Mouse (Mus musculus) cortical plate, adult 2 months (tissue): ENCODE data around the gene Lamtor4. TPM values are rescaled to one million over a fixed set of nuclear protein-coding genes. Genes with fewer than 3 reads are reported as not detected.

Source experiments
- H3K27ac ChIP-seq: fragments of 200-500 bp; 2 replicates; pipeline ENCODE4 v1.5.1; 2012; ENCODE audit warnings: low read length, control low read depth, inconsistent platforms; ENCODE audit not compliant: insufficient read depth
- H3K4me1 ChIP-seq: fragments of 200-500 bp; 2 replicates; pipeline ENCODE4 v1.6.1; 2011; ENCODE audit warnings: low read length; ENCODE audit not compliant: control insufficient read depth, insufficient read depth
- H3K4me3 ChIP-seq: fragments of 200-500 bp; 2 replicates; pipeline ENCODE4 v1.5.1; 2011; ENCODE audit warnings: mild to moderate bottlenecking, low read length, control low read depth; ENCODE audit not compliant: insufficient read depth
- CTCF ChIP-seq: fragments of 200-500 bp; IDR thresholded peaks from 2 replicates; pipeline ENCODE4 v1.5.1; 2011; ENCODE audit warnings: mild to moderate bottlenecking, control low read depth, low read length; ENCODE audit not compliant: insufficient read depth; ENCODE audit errors: extremely low read depth
- POLR2A ChIP-seq: fragments of 200-500 bp; IDR thresholded peaks from 2 replicates; pipeline ENCODE4 v1.6.1; 2011; ENCODE audit warnings: mild to moderate bottlenecking, low read length, control low read depth; ENCODE audit not compliant: insufficient read depth; ENCODE audit errors: extremely low read depth
- polyA plus RNA-seq: library from polyadenylated mRNA; depleted of rRNA; stranded (reverse); fragments of >200 nt; gene quantifications from 2 replicates; pipeline ENCODE4 v1.2.3, GENCODE M21; 2012; rRNA removed

The Lamtor4 gene
- polyA plus RNA-seq, 1 experiment = 163 TPM

DNA sequence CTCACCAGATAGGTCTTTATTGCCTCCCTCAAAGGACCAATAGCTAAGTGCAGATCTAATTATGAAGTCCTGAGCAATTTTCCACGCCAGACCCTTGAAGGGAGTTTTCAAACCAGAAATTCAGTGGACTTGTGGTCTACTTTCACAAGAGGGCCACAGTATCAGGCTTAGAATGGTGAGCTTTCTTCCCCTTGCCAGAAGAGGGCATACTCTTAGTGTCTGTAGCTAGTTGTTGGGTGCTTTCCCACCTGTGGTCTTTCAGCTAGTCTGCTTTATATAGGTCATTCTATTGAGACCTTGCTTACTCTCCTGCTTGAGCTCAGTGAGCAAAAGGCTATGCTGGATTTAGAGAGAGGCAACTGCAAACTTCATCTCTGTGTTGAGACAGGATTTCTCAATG lies 28.3 kb downstream of the Lamtor4 start:
- TF ChIP-seq POLR2A (no peak), CTCF (no peak)
- Histone ChIP-seq H3K4me1 (no peaks in the 10 kb centered on the region), H3K4me3 (no peak overlapping the region), H3K27ac (no peak overlapping the region)

DNA sequence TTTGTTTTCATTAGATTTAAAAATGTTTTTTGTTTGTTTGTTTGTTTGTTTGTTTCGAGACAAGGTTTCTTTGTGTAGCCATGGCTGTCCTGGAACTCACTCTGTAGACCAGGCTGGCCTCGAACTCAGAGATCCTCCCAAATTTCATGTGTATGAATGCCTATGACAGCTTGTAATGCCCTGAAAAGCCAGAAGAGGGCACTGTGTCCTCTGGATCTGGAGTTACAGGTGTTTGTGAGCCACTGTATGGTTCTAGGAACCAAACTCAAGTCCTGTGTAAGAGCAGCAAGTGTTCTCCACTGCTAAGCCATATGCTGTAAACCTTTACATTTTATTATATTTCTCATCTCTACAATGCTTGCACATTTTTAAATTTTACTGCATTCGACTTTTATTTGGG lies 32.6 kb downstream of the Lamtor4 start:
- Histone ChIP-seq H3K4me3 (no peak overlapping the region), H3K4me1 (no peaks in the 10 kb centered on the region), H3K27ac (no peak overlapping the region)
- TF ChIP-seq POLR2A = no peak
- TF ChIP-seq CTCF = no peak

DNA sequence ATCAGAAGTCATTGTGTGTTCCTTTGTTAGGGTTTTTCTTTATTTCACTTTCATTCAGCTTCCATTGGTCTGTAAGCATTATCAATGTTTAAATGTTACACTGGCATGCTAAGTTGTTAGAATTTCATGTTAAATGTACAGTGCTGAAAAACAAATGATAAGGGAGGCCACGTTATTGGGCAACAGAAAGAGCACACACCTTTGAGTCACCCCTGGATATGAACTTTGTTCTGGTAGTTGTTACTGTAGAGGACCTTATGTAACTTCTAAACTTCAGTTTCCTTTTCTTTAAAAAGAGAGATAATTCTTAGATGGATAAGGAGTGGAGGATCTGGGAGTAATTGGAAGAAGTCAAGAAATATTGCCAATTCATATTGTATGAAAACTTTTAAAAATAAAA lies 36.4 kb downstream of the Lamtor4 start:
- H3K27ac ChIP-seq = no peak overlapping the region
- H3K4me1 ChIP-seq = no peaks in the 10 kb centered on the region
- TF ChIP-seq POLR2A = no peak
- TF ChIP-seq CTCF = no peak
- H3K4me3 ChIP-seq = no peak overlapping the region

DNA sequence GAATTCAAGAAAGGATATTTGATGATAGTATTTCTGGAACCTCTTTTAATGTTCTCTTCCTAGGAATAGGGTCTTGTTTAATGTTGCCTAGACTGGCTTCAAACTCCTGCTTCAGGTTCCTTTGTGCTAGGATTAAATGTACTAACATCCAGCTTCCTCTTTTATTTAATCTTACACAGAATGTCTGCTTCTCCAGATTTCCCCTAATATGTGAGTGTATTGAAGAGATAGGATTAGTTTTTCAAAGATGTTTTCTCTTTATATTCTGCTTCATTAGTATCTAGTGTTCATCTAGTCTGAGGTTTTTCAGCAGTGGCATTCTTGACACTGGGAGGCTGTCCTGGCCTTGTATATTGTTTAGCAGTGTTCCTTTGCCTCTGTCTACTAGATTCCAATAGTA lies 38.9 kb downstream of the Lamtor4 start:
- H3K4me3 ChIP-seq = no peak overlapping the region
- TF ChIP-seq POLR2A (no peak), CTCF (no peak)
- no peak overlapping the region for H3K27ac ChIP-seq
- H3K4me1 ChIP-seq = no peaks in the 10 kb centered on the region

DNA sequence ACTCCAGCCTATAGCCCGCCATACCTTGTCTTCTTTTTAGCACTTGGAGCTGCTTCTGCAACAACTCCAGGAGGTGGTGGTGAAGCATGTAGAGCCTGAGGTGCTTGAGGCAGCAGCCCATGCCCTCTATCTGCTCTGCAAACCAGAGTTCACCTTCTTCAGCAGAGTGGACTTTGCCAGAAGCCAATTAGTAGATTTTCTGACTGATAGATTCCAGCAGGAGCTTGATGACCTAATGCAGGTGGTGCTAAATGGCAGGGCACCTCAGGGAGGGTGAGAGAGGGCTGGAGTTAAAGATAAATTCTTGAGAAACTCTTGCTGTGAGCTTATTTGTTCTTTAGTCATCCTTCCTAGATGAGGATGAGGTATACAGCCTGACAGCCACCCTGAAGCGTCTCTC lies 44.3 kb downstream of the Lamtor4 start:
- TF ChIP-seq CTCF (no peak), POLR2A (no peak)
- no peak overlapping the region for H3K4me3 ChIP-seq
- no peaks in the 10 kb centered on the region for H3K4me1 ChIP-seq
- H3K27ac ChIP-seq = no peak overlapping the region

Other genes with a start within 250 kb of the Lamtor4 start
- gene Smok3a, start 234.2 kb upstream of the Lamtor4 start, polyA plus RNA-seq = not detected in 2 replicates
- not detected in 2 replicates for gene Smok3b, start 234.1 kb upstream of the Lamtor4 start, polyA plus RNA-seq
- gene Smok3c, start 202.3 kb upstream of the Lamtor4 start, polyA plus RNA-seq = not detected in 2 replicates
- gene Zkscan1, start 170.4 kb upstream of the Lamtor4 start, polyA plus RNA-seq = 14.3 and 14.9 TPM in 2 replicates
- 16.5 and 18.2 TPM in 2 replicates for gene Zscan21, start 138.6 kb upstream of the Lamtor4 start, polyA plus RNA-seq
- 3.9 and 5.4 TPM in 2 replicates for gene Zfp113, start 99.7 kb upstream of the Lamtor4 start, polyA plus RNA-seq
- gene Cops6, start 94.4 kb upstream of the Lamtor4 start, polyA plus RNA-seq = 131 and 139 TPM in 2 replicates
- 21.6 and 25.3 TPM in 2 replicates for gene Ap4m1, start 83.5 kb upstream of the Lamtor4 start, polyA plus RNA-seq
- gene Mcm7, start 83.1 kb upstream of the Lamtor4 start, polyA plus RNA-seq = 17.1 and 19.7 TPM in 2 replicates
- gene Taf6, start 68.0 kb upstream of the Lamtor4 start, polyA plus RNA-seq = 54.3 and 55.3 TPM in 2 replicates
- gene Cnpy4, start 68.0 kb upstream of the Lamtor4 start, polyA plus RNA-seq = 13.3 and 15.8 TPM in 2 replicates
- gene Mblac1, start 61.2 kb upstream of the Lamtor4 start, polyA plus RNA-seq = 5.7 and 7.3 TPM in 2 replicates
- gene Nxpe5, start 29.6 kb upstream of the Lamtor4 start, polyA plus RNA-seq = not detected in 2 replicates
- 83.9 and 86.5 TPM in 2 replicates for gene BC037034, start 8.6 kb downstream of the Lamtor4 start, polyA plus RNA-seq
- gene Gal3st4, start 17.4 kb downstream of the Lamtor4 start, polyA plus RNA-seq = 4.2 and 4.4 TPM in 2 replicates
- 0.02 and 0.08 TPM in 2 replicates for gene Gm43720, start 24.5 kb downstream of the Lamtor4 start, polyA plus RNA-seq
- 5.6 and 6.0 TPM in 2 replicates for gene Gpc2, start 24.5 kb downstream of the Lamtor4 start, polyA plus RNA-seq
- 2.8 and 3.0 TPM in 2 replicates for gene Stag3, start 24.8 kb downstream of the Lamtor4 start, polyA plus RNA-seq
- 0.19 and 0.30 TPM in 2 replicates for gene Pvrig, start 86.5 kb downstream of the Lamtor4 start, polyA plus RNA-seq
- 16.0 and 17.2 TPM in 2 replicates for gene Zfp157, start 186.0 kb downstream of the Lamtor4 start, polyA plus RNA-seq